1 mouse cellular context compared by ENCODE assay signal in the genomic region with DNA sequence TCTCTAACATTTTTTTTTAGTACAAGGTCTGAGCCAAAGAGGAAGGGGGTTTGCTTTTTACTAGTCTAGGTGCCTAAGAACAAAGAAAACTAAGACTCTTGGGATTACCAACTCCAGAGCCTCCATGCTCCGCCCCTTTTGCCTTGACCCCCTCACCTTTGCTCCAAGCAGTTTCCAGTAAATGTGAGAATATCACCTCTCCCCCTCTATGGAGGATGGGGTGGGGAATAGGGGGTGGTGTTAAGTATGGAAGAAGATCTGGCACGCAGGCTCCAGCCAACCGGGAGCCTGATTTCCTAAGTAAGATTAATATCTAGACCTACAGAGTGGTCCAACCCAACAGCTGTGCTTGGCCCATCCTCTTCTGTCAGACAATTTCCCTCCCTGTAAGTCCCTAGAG.
TF ChIP-seq lines count a peak whose summit lies in the region.

No protein-coding gene starts in this region.

TF ChIP-seq in MEL, 35 proteins besides CTCF, POLR2A, EP300 and RAD21:
- TF ChIP-seq MYC (IDR thresholded peaks at IDR 0.05; ENCODE audit: low read depth, low read length) (no peak), POLR2AphosphoS2 (IDR thresholded peaks at IDR 0.05; ENCODE audit: low read length) (peak; percentile 6; the same call in 1 of the 2 replicates)
TF ChIP-seq in MEL: peak in this region for 1.
